Mouse (Mus musculus) thymus, adult 2 months (tissue): ENCODE results near the gene Ptprs. TPM values are rescaled to one million over a fixed set of nuclear protein-coding genes. Genes with fewer than 3 reads are reported as not detected.

Experiments used
- DNase-seq: peaks from one replicate; pipeline ENCODE4 v3.0.0; 2021
- H3K27ac ChIP-seq: fragments of 200-500 bp; 2 replicates; pipeline ENCODE4 v1.5.1; 2012; ENCODE audit warnings: low read length, control low read depth; ENCODE audit not compliant: control insufficient read depth, insufficient read depth
- H3K27me3 ChIP-seq: fragments of 200-500 bp; 2 replicates; pipeline ENCODE4 v1.6.1; 2012; ENCODE audit warnings: mild to moderate bottlenecking, low read length, moderate library complexity, mixed read lengths; ENCODE audit not compliant: control insufficient read depth, insufficient read depth
- H3K36me3 ChIP-seq: fragments of 200-500 bp; 2 replicates; pipeline ENCODE4 v1.6.1; 2012; ENCODE audit warnings: mild to moderate bottlenecking, low read length, moderate library complexity; ENCODE audit not compliant: control insufficient read depth, insufficient read depth
- H3K4me1 ChIP-seq: fragments of 200-500 bp; replicated peaks from 2 replicates; pipeline ENCODE4 v1.6.1; 2012; ENCODE audit warnings: low read length; ENCODE audit not compliant: control insufficient read depth, insufficient read depth
- H3K4me3 ChIP-seq: fragments of 200-500 bp; 2 replicates; pipeline ENCODE4 v1.5.1; 2012; ENCODE audit warnings: mild to moderate bottlenecking, low read length, control low read depth, moderate library complexity; ENCODE audit not compliant: control insufficient read depth, insufficient read depth
- CTCF ChIP-seq: fragments of 200-500 bp; IDR thresholded peaks from 2 replicates; pipeline ENCODE4 v1.5.1; 2012; ENCODE audit warnings: mild to moderate bottlenecking, control low read depth, low read length, moderate library complexity, borderline replicate concordance; ENCODE audit not compliant: control insufficient read depth, poor library complexity, insufficient read depth; ENCODE audit errors: extremely low read depth
- POLR2A ChIP-seq: fragments of 200-500 bp; IDR thresholded peaks from 2 replicates; pipeline ENCODE4 v1.6.1; 2012; ENCODE audit warnings: mild to moderate bottlenecking, low read length, control low read depth, moderate library complexity; ENCODE audit not compliant: control insufficient read depth, poor library complexity, insufficient read depth; ENCODE audit errors: extremely low read depth
- WGBS: fragments of 180-500 bp; shearing (Covaris S2); methylation state at CpG from one replicate; pipeline ENCODE4 v1.1.7; 2018; 5-methylcytosine and 5-hydroxymethylcytosine counted together
- polyA plus RNA-seq: library from polyadenylated mRNA; depleted of rRNA; stranded (reverse); fragments of >200 nt; gene quantifications from 2 replicates; pipeline ENCODE4 v1.2.3, GENCODE M21; 2012

Ptprs gene
- polyA plus RNA-seq, 1 experiment, result 235 TPM

- Histone ChIP-seq H3K36me3 (no peaks in the 10 kb centered on the region), H3K27me3 (peaks cover 36% of the 10 kb centered on the region), H3K4me3 (peak overlapping the region; percentile 63), H3K4me1 (peaks cover 39% of the 10 kb centered on the region), H3K27ac (no peak overlapping the region)
- WGBS, result 1% methylated on average over 24 of the region's 24 CpGs
- TF ChIP-seq CTCF (no peak), POLR2A (0 out of 2 replicates have a peak, but pooled peaks have one; percentile 18)
- no peak for DNase-seq
These were observed 1.3 kb downstream of the Ptprs start for GRCm38 (mm10) chr17:56474831-56475581.

GRCm38 (mm10) chr17:56474311-56474830 is 1.9 kb downstream of the Ptprs start:
- 5% methylated on average over 32 of the region's 32 CpGs for WGBS
- H3K36me3 ChIP-seq, result no peaks in the 10 kb centered on the region

GRCm38 (mm10) chr17:56473611-56473905 is 2.7 kb downstream of the Ptprs start:
- H3K27ac ChIP-seq, result no peak overlapping the region
- WGBS, result 5% methylated on average over 11 of the region's 11 CpGs
- H3K27me3 ChIP-seq, result peaks cover 36% of the 10 kb centered on the region
- no peaks in the 10 kb centered on the region for H3K36me3 ChIP-seq
- TF ChIP-seq POLR2A, result no peak
- TF ChIP-seq CTCF, result no peak
- H3K4me3 ChIP-seq, result no peak overlapping the region; the same call in 1 of the 2 replicates
- H3K4me1 ChIP-seq, result peaks cover 39% of the 10 kb centered on the region
- no peak for DNase-seq

More at GRCm38 (mm10) chr17:56474311-56474830, 1.9 kb downstream of the Ptprs start:
- TF ChIP-seq POLR2A (no peak), CTCF (no peak)
- Histone ChIP-seq H3K4me1 (peaks cover 39% of the 10 kb centered on the region), H3K4me3 (no peak overlapping the region), H3K27ac (no peak overlapping the region), H3K27me3 (peaks cover 36% of the 10 kb centered on the region)
- DNase-seq, result no peak

- Histone ChIP-seq H3K27me3 (peaks cover 36% of the 10 kb centered on the region), H3K4me1 (peaks cover 39% of the 10 kb centered on the region), H3K4me3 (peak overlapping the region; percentile 34), H3K36me3 (no peaks in the 10 kb centered on the region), H3K27ac (no peak overlapping the region)
- TF ChIP-seq POLR2A (no peak), CTCF (peak; percentile 67; the same call in 1 of the 2 replicates)
- WGBS, result 3% methylated on average over 50 of the region's 50 CpGs
- peak; percentile 71 for DNase-seq
These were observed 3.3 kb downstream of the Ptprs start for GRCm38 (mm10) chr17:56472733-56473610.

- DNase-seq, result no peak
- Histone ChIP-seq H3K4me1 (peaks cover 39% of the 10 kb centered on the region), H3K27me3 (peaks cover 36% of the 10 kb centered on the region), H3K36me3 (no peaks in the 10 kb centered on the region), H3K27ac (no peak overlapping the region), H3K4me3 (no peak overlapping the region)
- WGBS, result 9% methylated on average over 16 of the region's 16 CpGs
- TF ChIP-seq CTCF, result no peak
- TF ChIP-seq POLR2A, result no peak
These were observed 4.2 kb downstream of the Ptprs start for GRCm38 (mm10) chr17:56472121-56472520.

GRCm38 (mm10) chr17:56471136-56471535 is 5.1 kb downstream of the Ptprs start:
- Histone ChIP-seq H3K36me3 (no peaks in the 10 kb centered on the region), H3K4me1 (peaks cover 39% of the 10 kb centered on the region), H3K27me3 (peaks cover 36% of the 10 kb centered on the region), H3K27ac (no peak overlapping the region), H3K4me3 (no peak overlapping the region)
- WGBS, result 97% methylated on average over 5 of the region's 5 CpGs
- TF ChIP-seq POLR2A, result no peak
- TF ChIP-seq CTCF, result no peak
- no peak for DNase-seq
